Mouse (Mus musculus) hindbrain, embryonic 10.5 days (tissue): ENCODE measurements around the gene Ugt1a5. TPM values are rescaled to one million over a fixed set of nuclear protein-coding genes. Genes with fewer than 3 reads are reported as not detected.

Source experiments
- DNase-seq: peaks from one replicate; pipeline ENCODE4 v3.0.0-alpha.2; 2017; ENCODE audit warnings: low spot score
- H3K27ac ChIP-seq: fragments of 300-500 bp; sonication (generic); 2 replicates; pipeline ENCODE4 v1.5.1; 2016; ENCODE audit warnings: mild to moderate bottlenecking, moderate library complexity
- H3K27me3 ChIP-seq: fragments of 300-500 bp; sonication (generic); 2 replicates; pipeline ENCODE4 v1.6.1; 2016; ENCODE audit warnings: mild to moderate bottlenecking; ENCODE audit not compliant: poor library complexity, insufficient read depth, severe bottlenecking
- H3K36me3 ChIP-seq: fragments of 300-500 bp; sonication (generic); 2 replicates; pipeline ENCODE4 v1.6.1; 2016; ENCODE audit warnings: mild to moderate bottlenecking, moderate library complexity
- H3K4me1 ChIP-seq: fragments of 300-500 bp; sonication (generic); replicated peaks from 2 replicates; pipeline ENCODE4 v1.6.1; 2016; ENCODE audit warnings: mild to moderate bottlenecking
- H3K4me3 ChIP-seq: fragments of 300-500 bp; sonication (generic); 2 replicates; pipeline ENCODE4 v1.5.1; 2016; ENCODE audit warnings: mild to moderate bottlenecking, moderate library complexity
- H3K9me3 ChIP-seq: fragments of 300-500 bp; sonication (generic); 2 replicates; pipeline ENCODE4 v1.6.1; 2016; ENCODE audit warnings: mild to moderate bottlenecking, moderate library complexity
- WGBS: fragments of 180-500 bp; shearing (Covaris S2); methylation state at CpG from one replicate; pipeline ENCODE4 v1.1.7; 2016; 5-methylcytosine and 5-hydroxymethylcytosine counted together
- polyA plus RNA-seq: library from polyadenylated mRNA; unstranded; fragments of >200 nt; fragmentation: Nextera tagmentation; extraction: Ambion mirVana; gene quantifications from 2 replicates; pipeline ENCODE4 v1.2.1, GENCODE M21; 2016

Gene Ugt1a5
- polyA plus RNA-seq, 1 experiment from 2014 or later: not detected

DNA sequence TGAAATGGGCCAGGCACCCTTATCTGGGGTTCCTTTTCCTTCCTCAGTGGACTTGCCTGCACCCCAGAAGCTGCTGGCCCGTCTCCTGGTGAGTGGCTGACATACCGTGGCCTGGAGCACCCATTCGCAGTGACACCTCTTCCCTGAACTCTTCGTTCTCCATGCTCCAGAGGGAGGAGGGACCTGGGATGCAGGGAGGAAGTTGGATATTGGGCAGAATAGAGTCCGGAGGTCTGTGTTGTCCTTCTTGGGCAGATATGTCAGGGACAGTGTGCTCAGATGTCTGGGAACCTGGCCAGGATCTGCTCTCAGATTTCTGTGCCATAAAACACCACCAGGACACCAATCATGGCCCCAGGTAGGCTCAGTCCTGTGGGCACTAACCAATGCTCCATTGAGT, 74.3 kb downstream of the Ugt1a5 start:
- no peak overlapping the region for H3K4me3 ChIP-seq
- H3K36me3 ChIP-seq: no peaks in the 10 kb centered on the region
- WGBS: 75% methylated on average over 5 of the region's 5 CpGs
- H3K4me1 ChIP-seq: no peaks in the 10 kb centered on the region
- DNase-seq: no peak
- H3K27me3 ChIP-seq: no peaks in the 10 kb centered on the region
- peaks cover 97% of the 10 kb centered on the region for H3K9me3 ChIP-seq
- no peak overlapping the region for H3K27ac ChIP-seq

DNA sequence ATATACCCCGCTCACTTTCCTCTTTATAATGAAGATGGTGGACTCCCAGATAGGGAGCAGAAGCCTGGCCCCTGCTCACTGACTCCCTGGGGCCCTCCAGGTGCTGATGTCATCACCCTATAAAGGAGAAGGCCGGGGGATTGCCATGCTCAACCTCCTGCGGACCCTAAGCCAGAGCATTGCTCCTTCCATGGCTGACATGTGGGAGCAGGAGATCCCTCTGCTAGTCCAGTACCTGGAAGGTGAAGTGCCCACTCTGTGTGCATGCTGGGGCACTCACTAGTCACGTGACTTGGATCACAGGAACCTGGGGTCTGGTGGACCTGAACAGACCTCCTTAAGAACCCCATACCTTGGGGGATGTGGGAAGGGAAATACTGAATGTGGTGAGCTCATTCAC, 74.8 kb downstream of the Ugt1a5 start:
- no peaks in the 10 kb centered on the region for H3K4me1 ChIP-seq
- peaks cover 97% of the 10 kb centered on the region for H3K9me3 ChIP-seq
- H3K4me3 ChIP-seq: no peak overlapping the region
- WGBS: 77% methylated on average over 4 of the region's 4 CpGs
- no peaks in the 10 kb centered on the region for H3K36me3 ChIP-seq
- no peak overlapping the region for H3K27ac ChIP-seq
- H3K27me3 ChIP-seq: no peaks in the 10 kb centered on the region
- no peak for DNase-seq

DNA sequence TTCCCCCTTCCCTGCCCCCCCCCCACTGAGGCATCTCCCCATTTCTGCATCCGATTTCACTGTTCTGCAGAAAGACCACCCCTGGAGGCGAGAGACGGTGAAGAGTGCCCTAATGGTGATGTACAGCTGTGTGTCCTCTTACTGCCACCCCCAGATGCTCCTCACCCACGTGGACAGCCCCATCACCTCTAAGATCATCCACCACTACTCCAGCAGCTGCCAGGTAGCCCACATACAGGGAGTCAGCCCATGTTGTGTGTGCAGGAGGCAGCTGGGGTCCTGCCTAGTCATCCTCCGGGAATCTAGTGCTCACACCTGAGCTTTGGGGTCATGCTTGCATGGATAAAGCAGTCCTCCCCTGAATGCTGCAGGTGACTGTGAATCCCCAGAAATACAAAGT, 78.0 kb downstream of the Ugt1a5 start:
- no peak overlapping the region for H3K27ac ChIP-seq
- no peak overlapping the region for H3K4me3 ChIP-seq
- 64% methylated on average over 5 of the region's 5 CpGs for WGBS

DNA sequence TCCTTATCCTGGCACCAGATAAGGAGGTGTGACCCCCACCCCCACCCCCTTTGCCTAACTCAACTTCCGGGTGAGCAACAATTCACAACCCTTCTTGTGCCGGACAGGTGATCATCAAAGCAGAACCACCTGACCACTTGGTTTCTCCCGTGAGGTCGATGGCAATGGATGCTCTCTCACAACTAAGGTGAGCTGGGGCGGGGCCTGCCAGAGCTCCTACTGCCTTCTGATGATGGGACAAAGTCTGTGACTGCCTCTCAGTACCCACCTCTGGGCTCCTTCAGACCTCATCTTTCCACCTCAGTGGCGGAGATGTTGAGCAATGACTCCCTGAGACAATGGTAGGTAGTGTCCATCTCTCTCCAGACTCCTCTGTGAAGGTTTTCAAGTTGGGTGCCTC, 80.1 kb downstream of the Ugt1a5 start:
- H3K9me3 ChIP-seq: peaks cover 99% of the 10 kb centered on the region
- WGBS: 79% methylated on average over 6 of the region's 6 CpGs
- no peak for DNase-seq
- no peak overlapping the region for H3K4me3 ChIP-seq
- no peak overlapping the region for H3K27ac ChIP-seq
- H3K27me3 ChIP-seq: no peaks in the 10 kb centered on the region
- H3K36me3 ChIP-seq: no peaks in the 10 kb centered on the region
- H3K4me1 ChIP-seq: no peaks in the 10 kb centered on the region

More for the DNA sequence above, 78.0 kb downstream of the Ugt1a5 start:
- no peak for DNase-seq
- no peaks in the 10 kb centered on the region for H3K4me1 ChIP-seq
- H3K27me3 ChIP-seq: no peaks in the 10 kb centered on the region
- H3K9me3 ChIP-seq: peaks cover 99% of the 10 kb centered on the region
- H3K36me3 ChIP-seq: no peaks in the 10 kb centered on the region

DNA sequence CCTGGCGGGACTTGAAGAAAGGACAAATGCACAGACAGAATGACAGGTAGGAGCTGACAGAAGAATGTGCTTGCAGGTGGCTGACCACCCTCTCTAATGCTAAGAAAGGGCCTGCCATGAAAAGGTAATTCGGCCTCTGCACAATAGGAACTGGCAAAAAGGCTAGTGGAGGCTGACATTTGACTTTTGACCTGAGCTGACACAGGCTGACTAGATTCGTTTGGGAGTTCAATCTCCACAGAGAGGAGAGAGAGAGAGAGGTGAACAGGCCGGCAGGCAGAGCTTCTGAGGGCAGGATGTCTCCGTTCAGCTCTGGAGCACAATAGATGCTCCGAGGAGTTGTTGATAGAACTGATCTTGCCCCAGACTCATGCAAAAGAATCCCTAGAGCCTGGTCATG, 80.6 kb downstream of the Ugt1a5 start:
- Histone ChIP-seq H3K9me3 (peaks cover 99% of the 10 kb centered on the region), H3K4me3 (no peak overlapping the region), H3K27ac (no peak overlapping the region), H3K36me3 (no peaks in the 10 kb centered on the region), H3K4me1 (no peaks in the 10 kb centered on the region), H3K27me3 (no peaks in the 10 kb centered on the region)
- DNase-seq: no peak
- WGBS: 44% methylated on average over 6 of the region's 6 CpGs

DNA sequence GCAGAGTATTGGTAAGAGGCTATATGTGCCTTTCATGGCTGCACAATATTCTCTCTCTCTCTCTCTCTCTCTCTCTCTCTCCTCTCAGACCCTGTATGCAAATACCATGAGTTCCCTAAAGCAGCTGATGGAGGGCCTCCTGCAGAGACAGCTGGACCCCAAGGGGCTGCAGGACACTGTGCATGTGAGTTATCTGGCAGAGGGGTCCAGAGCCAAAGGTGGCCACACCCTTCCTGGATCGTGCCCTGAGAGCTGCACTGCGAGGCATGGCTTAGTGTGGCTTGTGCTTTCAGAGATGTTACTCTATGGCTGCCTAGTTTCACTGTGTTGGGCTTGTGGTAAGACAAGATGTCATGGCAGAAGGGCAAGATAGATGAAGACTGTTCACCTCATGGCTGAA, 81.8 kb downstream of the Ugt1a5 start:
- no peak overlapping the region for H3K27ac ChIP-seq
- H3K4me1 ChIP-seq: no peaks in the 10 kb centered on the region
- DNase-seq: no peak
- 54% methylated on average over 2 of the region's 2 CpGs for WGBS
- no peak overlapping the region for H3K4me3 ChIP-seq
- no peaks in the 10 kb centered on the region for H3K27me3 ChIP-seq
- H3K9me3 ChIP-seq: peaks cover 97% of the 10 kb centered on the region
- no peaks in the 10 kb centered on the region for H3K36me3 ChIP-seq

DNA sequence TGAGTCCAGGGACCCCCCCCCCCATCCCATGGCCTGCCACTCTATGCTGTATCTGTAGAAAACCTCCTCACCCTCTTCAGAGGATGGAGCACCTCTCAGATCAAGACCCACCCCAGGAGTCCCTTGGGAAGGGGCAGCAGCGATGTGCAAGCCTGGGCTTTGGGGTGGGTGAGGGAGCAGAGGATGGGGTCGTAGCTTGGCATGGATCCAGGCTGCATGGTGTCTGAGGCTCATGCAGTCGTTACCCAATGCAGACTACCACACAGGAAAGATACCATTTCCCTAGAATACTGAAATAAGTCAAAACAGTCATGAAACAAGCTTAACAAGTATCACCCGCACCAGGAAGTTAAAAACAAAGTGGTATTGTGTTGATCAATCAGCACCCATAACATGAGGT, 82.8 kb downstream of the Ugt1a5 start:
- peaks cover 98% of the 10 kb centered on the region for H3K9me3 ChIP-seq
- no peak overlapping the region for H3K27ac ChIP-seq
- no peaks in the 10 kb centered on the region for H3K27me3 ChIP-seq
- no peaks in the 10 kb centered on the region for H3K4me1 ChIP-seq
- 71% methylated on average over 4 of the region's 4 CpGs for WGBS
- no peak for DNase-seq
- no peak overlapping the region for H3K4me3 ChIP-seq
- no peaks in the 10 kb centered on the region for H3K36me3 ChIP-seq

DNA sequence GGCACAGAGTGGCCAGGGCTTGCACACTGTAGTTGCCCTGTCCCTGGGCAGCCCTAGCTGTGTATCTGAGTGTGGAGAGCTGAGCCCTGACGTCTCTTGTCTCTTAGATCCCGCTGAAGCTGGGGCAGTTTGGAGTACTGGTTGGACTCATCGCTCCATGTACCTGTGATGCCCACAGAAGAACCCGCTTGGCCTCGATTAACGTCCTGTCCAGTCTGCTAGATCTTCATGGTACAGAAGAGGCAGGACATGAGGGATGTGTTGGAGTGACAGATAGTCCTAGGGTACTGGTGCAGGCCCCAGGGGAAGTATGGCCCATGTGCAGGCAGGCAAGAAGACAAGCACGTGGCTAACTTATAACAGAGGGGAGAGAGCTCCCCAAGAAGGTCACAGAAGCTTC, 83.8 kb downstream of the Ugt1a5 start:
- DNase-seq: no peak
- WGBS: 76% methylated on average over 7 of the region's 7 CpGs
- no peak overlapping the region for H3K27ac ChIP-seq
- no peaks in the 10 kb centered on the region for H3K27me3 ChIP-seq
- H3K4me1 ChIP-seq: no peaks in the 10 kb centered on the region
- H3K36me3 ChIP-seq: no peaks in the 10 kb centered on the region
- peaks cover 98% of the 10 kb centered on the region for H3K9me3 ChIP-seq
- no peak overlapping the region for H3K4me3 ChIP-seq

DNA sequence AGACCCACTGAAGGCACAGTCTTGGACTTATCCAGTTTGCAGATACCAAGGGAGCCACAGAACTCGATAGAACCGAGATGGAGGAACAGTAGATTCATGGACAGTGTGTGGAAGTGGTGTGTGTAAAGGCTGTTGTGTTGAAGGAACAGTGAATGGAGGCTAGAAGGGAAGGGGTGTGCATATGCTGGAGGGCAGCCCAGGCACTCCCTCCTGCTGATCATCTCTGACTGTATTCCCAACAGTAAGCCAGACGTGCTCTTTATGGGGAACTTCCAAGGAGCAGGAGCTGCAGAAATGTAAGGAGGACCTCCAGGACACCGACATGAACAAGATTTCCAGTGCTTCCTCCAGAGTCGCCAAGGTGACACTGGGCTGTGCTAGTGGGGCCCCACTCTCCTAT, 84.2 kb downstream of the Ugt1a5 start:
- no peak overlapping the region for H3K27ac ChIP-seq
- DNase-seq: no peak
- H3K9me3 ChIP-seq: peaks cover 98% of the 10 kb centered on the region
- 83% methylated on average over 5 of the region's 5 CpGs for WGBS
- H3K36me3 ChIP-seq: no peaks in the 10 kb centered on the region
- no peaks in the 10 kb centered on the region for H3K27me3 ChIP-seq
- H3K4me3 ChIP-seq: no peak overlapping the region
- no peaks in the 10 kb centered on the region for H3K4me1 ChIP-seq

DNA sequence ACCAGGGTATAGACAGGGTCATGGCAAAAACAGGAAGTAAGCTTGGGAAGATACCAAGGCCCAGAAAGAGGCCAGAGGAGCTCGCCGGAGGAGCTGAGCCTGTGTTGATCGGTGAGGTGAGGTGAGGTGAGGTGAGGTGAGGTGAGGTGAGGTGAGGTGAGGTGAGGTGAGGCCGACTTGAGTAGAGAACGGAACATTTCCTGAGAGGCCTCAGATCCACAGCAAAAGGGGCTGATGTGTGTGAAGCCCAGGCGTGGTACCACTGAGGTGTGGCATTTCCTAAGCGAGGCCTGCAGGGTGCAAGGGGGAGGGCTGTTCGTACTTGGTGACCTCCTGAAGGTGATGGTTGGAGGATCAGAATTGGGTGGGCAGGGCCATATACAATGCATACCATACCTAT, 87.3 kb downstream of the Ugt1a5 start:
- WGBS: 74% methylated on average over 8 of the region's 8 CpGs
- no peak for DNase-seq

DNA sequence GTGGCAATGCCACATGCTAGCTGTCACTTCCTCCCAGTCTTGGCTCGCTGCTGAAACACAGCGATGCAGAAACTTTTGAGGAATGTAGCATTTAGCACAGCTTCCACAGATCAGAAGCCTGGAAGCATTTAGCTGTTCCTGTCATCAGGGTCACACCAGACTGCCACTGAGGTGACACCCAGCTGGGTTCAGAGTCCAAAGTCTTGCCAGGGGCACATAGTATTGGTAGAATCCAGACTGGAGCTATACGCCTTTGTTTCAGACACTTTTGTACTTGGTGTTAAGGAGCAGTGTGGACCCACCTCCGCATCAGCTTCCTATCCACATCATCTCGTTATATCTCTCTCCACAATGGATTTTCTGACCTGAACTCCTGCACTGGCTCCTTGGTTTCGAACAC, 87.7 kb downstream of the Ugt1a5 start:
- 73% methylated on average over 6 of the region's 6 CpGs for WGBS
- Histone ChIP-seq H3K27ac (no peak overlapping the region), H3K36me3 (no peaks in the 10 kb centered on the region), H3K4me3 (no peak overlapping the region), H3K27me3 (no peaks in the 10 kb centered on the region), H3K4me1 (no peaks in the 10 kb centered on the region), H3K9me3 (peaks cover 98% of the 10 kb centered on the region)
- no peak for DNase-seq

More for the DNA sequence above, 87.3 kb downstream of the Ugt1a5 start:
- Histone ChIP-seq H3K36me3 (no peaks in the 10 kb centered on the region), H3K9me3 (peaks cover 98% of the 10 kb centered on the region), H3K27ac (no peak overlapping the region), H3K4me1 (no peaks in the 10 kb centered on the region), H3K4me3 (no peak overlapping the region), H3K27me3 (no peaks in the 10 kb centered on the region)

DNA sequence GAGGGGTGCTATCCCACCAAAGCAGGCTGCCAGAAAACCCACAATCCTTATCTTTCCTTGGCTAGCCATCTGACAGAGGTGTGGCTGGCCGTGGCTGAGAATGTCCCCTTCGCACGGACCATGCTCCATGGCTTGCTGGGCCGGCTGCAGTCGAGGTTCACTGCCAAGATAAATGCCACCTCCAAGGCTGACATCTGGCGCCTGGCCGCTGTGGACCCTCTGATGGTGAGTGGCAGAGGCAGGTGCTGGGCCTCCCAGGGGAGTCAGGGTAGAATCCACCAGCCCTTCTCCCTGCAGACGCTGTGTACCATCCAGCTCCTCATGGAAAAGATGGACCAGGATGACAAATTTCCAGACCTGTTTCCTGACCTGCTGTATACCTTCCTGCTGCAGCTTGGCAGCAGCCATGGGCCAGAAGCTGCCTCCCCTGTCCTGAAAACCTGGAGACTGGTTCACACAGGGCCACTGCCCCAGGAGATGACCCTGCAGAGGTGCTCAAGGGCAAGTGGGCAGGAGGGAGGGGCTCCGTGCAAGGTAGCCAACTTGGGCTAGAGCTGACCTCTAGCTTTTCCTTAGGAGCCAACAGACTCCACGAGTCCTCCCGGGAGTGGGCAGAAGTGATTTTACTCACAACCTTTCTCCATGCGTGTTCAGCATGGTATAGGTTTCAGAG, 89.1 kb downstream of the Ugt1a5 start:
- no peak overlapping the region for H3K4me3 ChIP-seq
- H3K4me1 ChIP-seq: no peaks in the 10 kb centered on the region
- 88% methylated on average over 12 of the region's 12 CpGs for WGBS
- DNase-seq: no peak
- peaks cover 98% of the 10 kb centered on the region for H3K9me3 ChIP-seq
- H3K27me3 ChIP-seq: no peaks in the 10 kb centered on the region
- H3K36me3 ChIP-seq: peaks cover 8% of the 10 kb centered on the region
- H3K27ac ChIP-seq: no peak overlapping the region

DNA sequence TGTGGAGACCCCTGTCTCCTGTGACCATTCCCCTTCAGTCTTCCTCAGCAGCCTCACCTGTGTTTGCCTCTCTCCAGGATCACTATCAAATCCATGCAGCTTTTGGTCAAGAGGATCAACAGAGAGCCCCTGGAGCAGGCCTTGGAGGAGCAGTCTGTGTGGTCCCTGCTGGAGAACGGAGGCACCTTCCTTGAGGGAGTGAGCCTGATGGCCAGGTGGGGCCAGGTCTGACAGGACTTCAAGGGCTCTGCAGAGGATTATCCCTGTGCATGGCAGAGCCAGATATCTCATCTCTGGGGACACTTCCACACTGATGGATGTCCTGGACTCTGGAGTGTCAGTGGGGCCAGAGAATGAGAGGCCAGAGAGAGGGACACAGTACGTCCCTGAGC, 89.7 kb downstream of the Ugt1a5 start:
- H3K27ac ChIP-seq: no peak overlapping the region
- H3K36me3 ChIP-seq: peaks cover 14% of the 10 kb centered on the region
- no peak for DNase-seq
- H3K9me3 ChIP-seq: peaks cover 98% of the 10 kb centered on the region
- no peak overlapping the region for H3K4me3 ChIP-seq
- no peaks in the 10 kb centered on the region for H3K27me3 ChIP-seq
- no peaks in the 10 kb centered on the region for H3K4me1 ChIP-seq
- 57% methylated on average over 2 of the region's 2 CpGs for WGBS
